Mouse (Mus musculus) left cerebral cortex, postnatal 25 days (tissue): ENCODE data around the gene Ubash3b. TPM values are rescaled to one million over a fixed set of nuclear protein-coding genes. Genes with fewer than 3 reads are reported as not detected.

Experiments used
- DNase-seq, 2 experiments: peaks; one replicate each; pipeline ENCODE4 v3.0.0; 2022; ENCODE audit warnings: low spot score in 2 of 2, mixed read lengths in 1 of 2
- intact Hi-C: fragments of 180-260 bp; cut with DNase I; formaldehyde crosslinking; loops from one replicate; pipeline ENCODE4 v1.15.1; 2025
- total RNA-seq, 2 experiments: library from RNA; stranded (reverse); gene quantifications; 2 replicates each; pipeline ENCODE4 v1.2.3; 2021

Gene Ubash3b
- total RNA-seq, 2 experiments from 2014 or later = 23.9 to 26.1 TPM

GRCm38 (mm10) chr9:41072786-41073185, 88.7 kb downstream of the Ubash3b start:
- intact Hi-C loops = no loop called here
- DNase-seq = no peak

GRCm38 (mm10) chr9:41071906-41072511, 89.5 kb downstream of the Ubash3b start:
- DNase-seq = no peak
- intact Hi-C loops = no loop called here

DNA sequence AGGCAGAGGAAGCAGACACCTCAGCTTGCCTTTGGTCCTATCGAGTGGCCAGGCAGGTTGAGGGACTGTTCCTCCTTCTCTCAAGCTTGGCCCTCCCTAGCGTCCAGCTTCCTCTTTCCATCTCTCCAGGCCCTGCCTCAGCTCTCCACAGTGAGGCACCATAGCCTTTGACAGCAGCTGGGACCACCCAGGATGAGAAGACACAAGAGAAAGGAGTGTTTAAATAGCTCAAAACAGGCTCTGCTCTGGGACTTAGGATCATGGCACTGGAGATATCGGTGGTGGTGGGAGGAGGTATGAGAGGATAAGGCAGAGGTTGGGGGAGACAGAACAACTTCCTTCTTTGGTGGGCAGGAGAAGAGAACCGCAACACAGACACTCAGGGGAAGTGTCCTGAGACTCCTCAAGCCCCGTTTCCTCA, 90.7 kb downstream of the Ubash3b start:
- DNase-seq = no peak
- intact Hi-C loops = no loop called here

- intact Hi-C loops = loop anchor here (5.0 kb wide), 1 partner anchor 88 kb away; no protein-coding TSS in a partner anchor
- DNase-seq = no peak
These were observed 92.0 kb downstream of the Ubash3b start for GRCm38 (mm10) chr9:41069509-41069908.

DNA sequence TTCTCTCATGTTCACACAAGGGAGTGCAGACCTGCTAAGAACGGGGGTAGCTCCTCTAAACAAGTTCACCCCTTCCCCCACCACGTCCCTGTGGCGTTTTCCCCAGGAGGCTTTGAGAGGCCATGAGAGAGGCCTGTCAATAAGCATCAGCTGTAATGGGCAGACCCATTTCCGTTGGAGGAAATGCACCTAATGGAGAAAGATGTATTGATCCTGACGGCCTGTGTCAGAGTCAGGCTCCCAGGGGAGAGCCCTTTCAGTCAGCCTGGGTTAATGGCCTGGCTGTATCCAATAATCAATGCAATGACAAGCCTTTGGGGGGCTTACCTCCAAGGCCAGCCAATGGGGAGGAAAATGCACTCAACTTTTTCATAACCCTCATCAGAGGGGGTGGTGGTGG, 100.1 kb downstream of the Ubash3b start:
- intact Hi-C loops = no loop called here
- no peak for DNase-seq

GRCm38 (mm10) chr9:41060617-41061016, 100.9 kb downstream of the Ubash3b start:
- no peak for DNase-seq
- intact Hi-C loops = no loop called here

- DNase-seq = no peak
- intact Hi-C loops = no loop called here
These were observed 102.5 kb downstream of the Ubash3b start for GRCm38 (mm10) chr9:41058765-41059535.

DNA sequence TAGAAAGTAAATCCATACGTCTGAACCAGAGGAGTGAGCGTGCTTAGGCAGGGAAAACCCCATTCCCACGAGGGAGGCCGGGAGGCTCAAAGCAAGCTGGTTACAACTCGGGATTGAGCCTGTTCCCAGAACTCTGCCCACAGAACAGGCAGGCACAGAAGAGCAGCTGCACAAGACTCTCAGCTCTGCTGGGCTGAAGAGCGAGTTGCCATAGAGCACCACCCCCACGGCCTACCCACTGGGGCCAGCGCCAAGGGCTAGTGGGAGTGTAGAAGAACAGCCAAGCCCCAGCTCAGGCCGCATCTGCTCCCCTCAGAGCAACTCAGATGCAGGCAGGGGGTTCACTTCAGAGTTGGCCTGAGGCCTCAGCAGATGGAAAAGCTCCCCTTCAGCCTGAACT, 107.3 kb downstream of the Ubash3b start:
- DNase-seq = peak; percentile 75 to 97
- intact Hi-C loops = loop anchor here (5.0 kb wide), 2 partner anchors 63 to 103 kb away; no protein-coding TSS in a partner anchor

GRCm38 (mm10) chr9:41053478-41053877, 108.0 kb downstream of the Ubash3b start:
- intact Hi-C loops = loop anchor here (5.0 kb wide), 2 partner anchors 64 to 104 kb away; no protein-coding TSS in a partner anchor
- DNase-seq = no peak

DNA sequence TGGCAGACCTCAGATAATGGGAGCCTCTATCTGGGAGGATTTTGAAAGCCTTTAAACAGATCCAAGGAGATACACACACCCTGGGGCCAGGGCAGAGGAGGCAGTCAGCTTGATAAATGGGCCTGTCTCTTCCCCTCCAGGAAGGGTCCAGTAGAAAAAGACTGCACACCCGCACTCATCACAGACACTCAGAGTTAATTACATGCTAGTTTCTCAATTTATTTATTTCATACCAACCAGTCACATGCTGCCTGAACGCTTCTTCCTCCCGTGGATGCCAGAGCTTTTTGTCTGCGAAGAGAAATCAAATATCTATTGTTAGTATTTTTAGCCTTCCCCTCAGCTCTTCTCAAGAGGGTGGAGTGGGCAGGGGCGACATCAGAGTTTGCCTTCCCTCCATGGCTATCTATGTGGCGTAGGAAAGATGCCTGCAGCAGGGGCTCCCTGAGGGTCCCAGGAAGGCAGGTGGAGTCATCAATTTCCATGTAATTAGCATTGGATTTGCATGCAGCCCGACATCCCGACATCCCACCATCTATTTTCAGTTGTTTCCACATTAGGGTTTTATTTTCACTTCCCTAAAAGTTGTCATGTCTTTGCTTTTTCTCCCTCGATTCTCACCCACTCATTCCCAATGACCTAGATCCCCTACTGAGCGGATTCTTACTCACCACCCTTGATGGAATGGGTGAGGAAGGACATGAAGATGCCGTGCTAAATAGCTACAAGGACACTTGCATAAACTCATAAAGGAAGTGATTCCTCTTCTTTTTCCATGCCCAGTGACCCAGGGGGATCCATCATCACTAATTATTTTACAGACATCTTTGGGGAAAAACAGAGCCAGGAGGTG, 110.2 kb downstream of the Ubash3b start:
- DNase-seq = peak; percentile 23 to 38

GRCm38 (mm10) chr9:41050331-41051079, 111.0 kb downstream of the Ubash3b start:
- intact Hi-C loops = loop anchor here (5.0 kb wide), 2 partner anchors 67 to 107 kb away; no protein-coding TSS in a partner anchor
- DNase-seq = peak; percentile 22 to 87

More for the DNA sequence above, 110.2 kb downstream of the Ubash3b start:
- intact Hi-C loops = loop anchor here (5.0 kb wide), 2 partner anchors 66 to 106 kb away; no protein-coding TSS in a partner anchor

- intact Hi-C loops = no loop called here
These were observed 112.2 kb downstream of the Ubash3b start for GRCm38 (mm10) chr9:41049282-41049681.

DNA sequence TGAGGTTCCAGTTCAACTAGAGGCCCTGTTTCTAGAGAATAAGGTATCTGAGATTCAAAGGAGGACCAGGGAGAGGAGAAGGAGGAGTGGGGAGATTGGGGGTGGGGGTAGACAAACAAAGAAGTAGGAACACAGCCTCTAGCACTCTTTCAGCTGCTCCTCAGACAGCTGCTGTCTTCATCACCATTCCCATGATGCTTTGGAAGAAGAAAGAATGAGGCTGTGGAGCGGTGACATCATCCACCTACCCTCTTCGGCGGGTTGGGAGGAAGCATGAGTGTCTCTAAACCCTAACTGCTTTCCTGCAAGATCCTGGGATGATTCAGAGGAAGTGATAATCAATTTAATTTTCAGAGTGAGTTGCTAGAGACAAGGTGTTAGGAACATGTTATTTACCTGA, 112.7 kb downstream of the Ubash3b start:
- peak in 1 of 2 experiments; percentile 65 for DNase-seq
- intact Hi-C loops = no loop called here

More at GRCm38 (mm10) chr9:41049282-41049681, 112.2 kb downstream of the Ubash3b start:
- no peak for DNase-seq

DNA sequence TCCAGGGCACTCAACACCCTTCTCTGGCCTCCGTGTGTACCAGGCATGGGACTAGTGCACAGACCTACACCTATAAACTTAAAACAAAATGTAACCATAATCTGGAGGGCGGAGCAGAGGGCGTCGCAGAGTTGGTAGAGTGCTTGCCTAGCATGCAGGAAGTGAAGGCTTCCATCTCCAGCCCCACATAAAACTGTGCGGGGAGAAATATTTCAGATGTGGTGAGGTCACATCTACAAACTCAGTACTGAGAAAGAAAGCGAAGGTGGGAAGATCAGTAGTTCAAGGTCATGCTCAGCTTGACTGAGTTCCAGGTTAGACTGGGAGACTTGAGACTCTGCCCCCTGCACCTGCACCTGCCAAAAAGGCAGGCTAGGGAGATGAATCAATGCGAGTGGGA, 113.3 kb downstream of the Ubash3b start:
- intact Hi-C loops = no loop called here

GRCm38 (mm10) chr9:41047654-41048053, 113.8 kb downstream of the Ubash3b start:
- intact Hi-C loops = no loop called here
- DNase-seq = no peak

More for the DNA sequence above, 113.3 kb downstream of the Ubash3b start:
- no peak for DNase-seq

DNA sequence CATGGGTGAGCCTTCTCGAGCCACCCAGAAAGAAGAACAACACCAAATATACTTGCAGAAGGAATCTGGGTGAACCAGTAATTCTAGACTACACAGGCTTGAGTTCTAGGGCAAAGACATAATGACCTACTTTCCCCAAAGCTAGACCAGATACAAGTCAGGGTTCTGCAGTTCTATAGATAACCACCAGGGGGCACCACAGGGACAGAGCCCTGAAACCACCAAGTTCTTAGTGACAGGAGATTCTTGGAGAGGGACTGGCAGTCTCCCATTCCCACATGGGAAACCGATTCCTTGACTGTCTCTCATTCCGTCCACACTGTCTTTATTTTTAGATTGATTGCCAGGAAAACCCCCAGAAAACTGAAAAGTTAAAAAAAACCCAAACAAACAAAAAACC, 116.9 kb downstream of the Ubash3b start:
- peak; percentile 86 to 93 for DNase-seq
- intact Hi-C loops = loop anchor here (1.0 to 2.0 kb wide), 2 partner anchors 138 to 146 kb away; no protein-coding TSS in a partner anchor

DNA sequence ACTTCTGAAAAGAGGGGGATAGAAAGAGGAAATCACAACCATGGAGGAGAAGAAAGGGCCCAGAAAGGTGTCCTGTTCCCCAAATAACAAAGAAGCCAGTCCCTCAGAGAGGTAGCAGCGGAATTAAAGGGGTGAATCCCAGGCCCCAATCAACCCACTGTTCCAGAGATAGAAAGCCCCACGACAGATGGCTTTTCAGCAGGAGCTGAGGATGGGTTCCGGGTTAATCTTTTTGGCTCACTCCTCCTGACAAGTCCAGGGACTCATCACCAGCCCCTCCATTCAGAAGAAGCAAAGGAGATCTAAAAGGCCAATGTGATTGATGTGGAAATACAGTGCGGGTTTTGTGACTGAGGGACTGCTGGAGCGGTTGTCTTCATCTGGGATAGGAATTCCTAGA, 117.9 kb downstream of the Ubash3b start:
- no peak for DNase-seq
- intact Hi-C loops = loop anchor here (1.0 to 2.0 kb wide), 2 partner anchors 139 to 147 kb away; no protein-coding TSS in a partner anchor

DNA sequence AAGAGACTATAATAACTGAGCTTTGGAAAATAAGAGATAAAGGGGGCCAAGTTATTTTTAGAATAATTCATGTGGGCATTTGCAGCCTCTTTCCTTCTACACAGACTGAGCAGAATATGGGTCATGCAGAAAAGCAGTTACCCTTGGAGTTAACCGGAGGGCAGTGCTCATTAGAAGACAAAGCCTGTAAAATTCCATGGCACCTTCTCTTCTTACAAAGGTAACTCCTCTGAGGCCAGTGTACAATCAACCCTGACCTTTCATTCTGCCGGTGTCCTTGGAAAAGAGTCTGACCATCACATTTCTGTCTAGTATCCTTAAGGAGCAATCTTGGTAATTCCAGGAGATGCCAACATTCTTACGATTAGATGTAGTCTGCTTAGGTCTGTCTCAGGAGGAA, 120.1 kb downstream of the Ubash3b start:
- intact Hi-C loops = no loop called here
- DNase-seq = no peak

DNA sequence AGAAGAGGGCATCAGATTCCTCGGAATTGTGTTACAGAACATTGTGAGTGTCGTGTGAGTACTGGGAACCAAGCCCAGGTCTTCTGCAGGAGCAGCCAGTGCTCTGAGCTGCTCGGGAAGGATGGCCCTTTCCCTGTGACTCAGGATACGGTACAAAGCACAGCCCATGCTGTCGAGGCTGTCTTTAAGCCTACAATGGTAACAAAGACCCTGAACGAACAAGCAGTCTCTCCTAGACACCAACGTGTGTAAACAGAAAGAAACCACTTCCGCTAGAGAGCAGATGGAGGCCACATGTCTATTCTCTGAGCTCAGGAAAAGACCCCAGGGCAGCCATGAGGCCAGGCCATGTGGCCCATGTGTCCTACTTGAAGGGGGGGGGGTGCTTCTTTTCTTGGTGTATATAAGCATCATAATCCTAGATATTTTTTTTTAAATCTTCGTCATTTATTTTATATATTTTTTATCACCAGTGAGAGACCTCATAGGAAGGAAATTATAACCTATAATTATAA, 123.3 kb downstream of the Ubash3b start:
- DNase-seq = no peak
- intact Hi-C loops = no loop called here
